Mouse (Mus musculus): ENCODE results near the gene Parp4.

The Parp4 gene

GRCm38 (mm10) chr14:56575416-56575815, at the start of gene Parp4, which contains the start of gene Cenpj:
Gene Parp4 (plus strand): TSS chr14:56575619.
Gene Cenpj (minus strand): TSS chr14:56575425.
- peak; percentile 95 for DNase-seq (ENCODE audit: low spot score)

- no peak for DNase-seq (ENCODE audit: low spot score)
Observed at GRCm38 (mm10) chr14:56530788-56531187, 44.6 kb upstream of the Parp4 start.

GRCm38 (mm10) chr14:56544946-56545345, 30.5 kb upstream of the Parp4 start:
- DNase-seq (ENCODE audit: low spot score), result no peak

GRCm38 (mm10) chr14:56545491-56545890, 29.9 kb upstream of the Parp4 start:
- no peak for DNase-seq (ENCODE audit: low spot score)

- DNase-seq (ENCODE audit: low spot score), result no peak
Observed at GRCm38 (mm10) chr14:56550960-56551359, 24.5 kb upstream of the Parp4 start.

GRCm38 (mm10) chr14:56552924-56553323, 22.5 kb upstream of the Parp4 start:
- no peak for DNase-seq (ENCODE audit: low spot score)

- DNase-seq (ENCODE audit: low spot score), result no peak
Observed at GRCm38 (mm10) chr14:56553331-56553730, 22.1 kb upstream of the Parp4 start.

GRCm38 (mm10) chr14:56554716-56555115, 20.7 kb upstream of the Parp4 start:
- no peak for DNase-seq (ENCODE audit: low spot score)

GRCm38 (mm10) chr14:56559134-56559533, 16.3 kb upstream of the Parp4 start:
- DNase-seq (ENCODE audit: low spot score), result no peak

- DNase-seq (ENCODE audit: low spot score), result no peak
Observed at GRCm38 (mm10) chr14:56567476-56567875, 7.9 kb upstream of the Parp4 start.

- DNase-seq (ENCODE audit: low spot score), result no peak
Observed at GRCm38 (mm10) chr14:56569041-56569440, 6.4 kb upstream of the Parp4 start.

- peak; percentile 96 for DNase-seq (ENCODE audit: low spot score)
Observed at GRCm38 (mm10) chr14:56571310-56572093, 3.9 kb upstream of the Parp4 start.

GRCm38 (mm10) chr14:56572546-56572945, 2.9 kb upstream of the Parp4 start:
- DNase-seq (ENCODE audit: low spot score), result no peak

- DNase-seq (ENCODE audit: low spot score), result no peak
Observed at GRCm38 (mm10) chr14:56575969-56576901, 816 bp downstream of the Parp4 start.

- DNase-seq (ENCODE audit: low spot score), result no peak
Observed at GRCm38 (mm10) chr14:56579011-56579410, 3.6 kb downstream of the Parp4 start.

GRCm38 (mm10) chr14:56581117-56581516, 5.7 kb downstream of the Parp4 start:
- DNase-seq (ENCODE audit: low spot score), result no peak

- no peak for DNase-seq (ENCODE audit: low spot score)
Observed at GRCm38 (mm10) chr14:56582294-56582693, 6.9 kb downstream of the Parp4 start.

GRCm38 (mm10) chr14:56592191-56592590, 16.8 kb downstream of the Parp4 start:
- no peak for DNase-seq (ENCODE audit: low spot score)

GRCm38 (mm10) chr14:56594811-56595210, 19.4 kb downstream of the Parp4 start:
- DNase-seq (ENCODE audit: low spot score), result no peak

- DNase-seq (ENCODE audit: low spot score), result peak; percentile 31
Observed at GRCm38 (mm10) chr14:56598759-56599158, 23.3 kb downstream of the Parp4 start.

GRCm38 (mm10) chr14:56602069-56602468, 26.6 kb downstream of the Parp4 start:
- DNase-seq (ENCODE audit: low spot score), result no peak

GRCm38 (mm10) chr14:56604438-56604837, 29.0 kb downstream of the Parp4 start:
- no peak for DNase-seq (ENCODE audit: low spot score)

- DNase-seq (ENCODE audit: low spot score), result no peak
Observed at GRCm38 (mm10) chr14:56605136-56605535, 29.7 kb downstream of the Parp4 start.

All from lung, postnatal 25 days (tissue).